Mouse (Mus musculus) inflammation-experienced regulatory T-cells, adult 16 weeks (primary cell): ENCODE results near the gene Magel2. TPM values are rescaled to one million over a fixed set of nuclear protein-coding genes. Genes with fewer than 3 reads are reported as not detected.

ENCODE experiments used
- polyA plus RNA-seq: library from polyadenylated mRNA; unstranded; fragments of 100-300 nt; shearing (Covaris generic); gene quantifications from one replicate; pipeline ENCODE4 v1.2.1, GENCODE M21; 2017

The Magel2 gene
- polyA plus RNA-seq: not detected

GRCm38 (mm10) chr7:62376510-62377304 lies at the start of gene Magel2:
Magel2 (plus strand) TSS chr7:62377010.

GRCm38 (mm10) chr7:62346269-62346668 lies 30.5 kb upstream of the Magel2 start, which contains the start of gene Ndn:
Ndn (plus strand) TSS chr7:62346569.

GRCm38 (mm10) chr7:62419493-62420360 lies 42.9 kb downstream of the Magel2 start, which contains the start of gene Mkrn3:
Mkrn3 (minus strand) TSS chr7:62420139.

Other genes with a start within 250 kb of the Magel2 start
- 0.16 TPM for gene Ndn, start 30.4 kb upstream of the Magel2 start, polyA plus RNA-seq
- gene Mkrn3, start 43.1 kb downstream of the Magel2 start, polyA plus RNA-seq: not detected
- not detected for gene Peg12, start 87.5 kb downstream of the Magel2 start, polyA plus RNA-seq